Mouse (Mus musculus): ENCODE results near the gene Ascc3. TPM values are rescaled to one million over a fixed set of nuclear protein-coding genes. Genes with fewer than 3 reads are reported as not detected.

The Ascc3 gene
- total RNA-seq (2017) = 57.7 to 92.2 TPM (median 59.2 TPM) in 3 replicates

DNA sequence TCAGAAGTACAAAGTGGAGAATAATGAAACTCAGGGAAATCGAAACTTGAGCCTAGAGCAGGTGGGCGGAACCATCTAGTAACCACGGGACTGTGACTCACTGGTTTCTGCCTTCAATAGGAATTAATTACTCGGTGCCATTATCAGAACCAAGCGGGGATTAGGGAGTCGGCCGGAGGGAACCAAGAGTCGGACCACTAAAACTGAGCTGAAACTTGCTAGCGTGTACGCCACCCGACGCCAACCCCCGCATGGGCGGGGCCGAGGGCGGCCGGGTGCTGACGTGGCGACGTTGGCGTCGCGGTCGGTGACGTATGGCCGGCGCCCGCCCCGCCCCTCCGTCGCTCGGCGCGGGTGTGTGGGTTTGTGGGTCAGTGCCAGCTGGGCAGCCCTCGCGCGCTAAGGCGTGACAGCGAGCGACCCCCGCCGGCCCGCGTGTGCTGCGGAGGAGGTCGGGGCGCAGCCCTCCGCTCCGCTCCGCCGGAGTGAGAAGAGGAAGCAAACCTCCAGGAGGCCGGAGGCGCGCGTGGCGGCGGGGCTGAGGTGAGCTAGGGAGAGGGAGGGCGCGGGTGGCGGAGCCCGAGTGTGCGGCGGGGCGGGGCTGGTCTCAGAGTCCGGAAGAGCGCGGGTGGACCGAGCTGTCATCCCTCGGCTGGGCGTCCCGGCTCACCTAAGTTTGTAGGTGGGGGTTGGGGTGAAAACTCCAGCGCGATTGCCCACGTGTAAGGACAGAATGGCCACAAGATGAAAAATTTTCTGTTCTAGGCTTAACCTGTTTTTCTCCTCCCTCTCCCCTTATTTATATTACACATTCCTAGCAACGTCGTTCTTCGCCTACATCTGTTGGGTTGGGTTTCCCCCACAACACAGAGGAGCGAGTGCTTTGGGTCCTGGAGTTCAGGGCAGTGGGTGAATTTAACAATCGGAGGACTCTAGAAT, at the start of gene Ascc3:
TSS of gene Ascc3 (plus strand) at position 315 of the 939 bp plus-strand sequence.
- peak; percentile 89 for ATAC-seq (replicated peaks; ENCODE audit: insufficient number of reproducible peaks, low FRiP score, low TSS enrichment, poor library complexity, severe bottlenecking)

DNA sequence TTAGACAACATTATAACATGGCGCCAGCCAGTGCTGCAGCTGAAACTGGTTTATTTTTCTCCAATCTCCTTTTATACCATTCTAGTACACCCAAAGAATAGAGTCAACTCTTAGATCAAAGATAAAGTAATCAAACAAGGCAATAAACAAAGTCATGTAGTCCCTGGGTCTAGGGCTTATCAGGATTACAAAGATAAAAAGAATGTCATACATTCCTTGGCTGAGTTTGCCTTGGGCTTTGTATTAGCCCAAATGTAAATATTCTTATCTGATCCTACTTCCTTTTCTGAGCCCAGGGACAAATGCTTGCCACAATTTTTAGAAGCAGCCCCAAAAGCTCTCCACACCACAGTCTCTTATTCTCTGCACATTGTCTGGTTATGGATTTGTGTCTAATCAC, 7.7 kb upstream of the Ascc3 start:
- no peak for ATAC-seq (replicated peaks; ENCODE audit: insufficient number of reproducible peaks, low FRiP score, low TSS enrichment, poor library complexity, severe bottlenecking)

DNA sequence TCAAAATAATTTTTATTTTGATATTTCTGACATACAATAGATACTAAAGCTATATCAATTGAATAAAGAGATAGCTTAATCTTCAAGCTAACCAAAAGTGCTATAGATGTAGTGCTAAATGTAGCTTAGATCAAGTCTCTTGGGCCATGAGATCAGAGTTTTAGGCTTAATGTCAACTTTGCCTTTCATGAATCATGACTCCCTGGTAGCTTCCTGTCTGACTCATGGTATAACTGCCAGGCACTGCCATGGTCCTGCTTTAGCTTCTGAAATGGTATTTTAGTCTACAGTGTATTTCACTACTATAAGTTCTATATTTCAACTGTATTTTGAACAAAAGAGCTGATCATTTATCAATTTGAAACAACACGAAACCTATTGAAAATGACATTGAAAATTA, 5.9 kb upstream of the Ascc3 start:
- ATAC-seq (replicated peaks; ENCODE audit: insufficient number of reproducible peaks, low FRiP score, low TSS enrichment, poor library complexity, severe bottlenecking) = no peak

DNA sequence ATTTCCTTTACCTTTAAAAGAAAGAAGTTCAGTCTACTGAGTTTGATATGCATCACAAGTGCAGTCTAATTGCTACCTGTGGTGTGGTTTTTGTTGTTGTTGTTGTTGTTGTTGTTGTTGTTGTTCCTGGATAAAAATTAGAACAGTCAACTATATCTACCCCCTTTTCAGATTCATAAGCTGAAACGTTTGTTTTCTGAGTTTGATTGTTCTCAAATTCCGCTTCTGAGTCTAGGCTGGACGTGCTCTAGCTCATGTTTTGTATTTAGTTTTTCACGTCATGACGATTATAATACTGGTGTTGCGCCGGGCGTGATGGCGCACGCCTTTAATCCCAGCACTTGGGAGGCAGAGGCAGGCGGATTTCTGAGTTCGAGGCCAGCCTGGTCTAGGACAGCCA, 902 bp downstream of the Ascc3 start:
- no peak for ATAC-seq (replicated peaks; ENCODE audit: insufficient number of reproducible peaks, low FRiP score, low TSS enrichment, poor library complexity, severe bottlenecking)

DNA sequence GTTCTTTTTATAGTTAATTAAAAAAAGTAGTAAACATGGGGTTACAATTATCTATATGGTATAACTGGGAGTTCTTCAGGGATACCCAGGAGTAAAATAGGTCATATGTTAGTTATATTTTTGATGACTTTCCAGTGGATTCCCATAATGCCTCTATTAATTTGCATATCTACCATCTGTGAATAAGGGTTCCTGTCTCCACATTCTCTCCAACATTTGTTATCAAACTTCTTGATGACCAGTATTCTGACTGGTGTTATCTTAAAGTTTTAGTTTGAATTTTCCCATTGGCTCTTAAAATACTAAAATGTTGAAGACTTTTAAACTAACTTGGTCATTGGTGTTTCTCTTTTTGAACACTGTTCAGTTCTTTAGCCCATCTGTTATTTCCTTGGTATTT, 2.9 kb downstream of the Ascc3 start:
- no peak for ATAC-seq (replicated peaks; ENCODE audit: insufficient number of reproducible peaks, low FRiP score, low TSS enrichment, poor library complexity, severe bottlenecking)

DNA sequence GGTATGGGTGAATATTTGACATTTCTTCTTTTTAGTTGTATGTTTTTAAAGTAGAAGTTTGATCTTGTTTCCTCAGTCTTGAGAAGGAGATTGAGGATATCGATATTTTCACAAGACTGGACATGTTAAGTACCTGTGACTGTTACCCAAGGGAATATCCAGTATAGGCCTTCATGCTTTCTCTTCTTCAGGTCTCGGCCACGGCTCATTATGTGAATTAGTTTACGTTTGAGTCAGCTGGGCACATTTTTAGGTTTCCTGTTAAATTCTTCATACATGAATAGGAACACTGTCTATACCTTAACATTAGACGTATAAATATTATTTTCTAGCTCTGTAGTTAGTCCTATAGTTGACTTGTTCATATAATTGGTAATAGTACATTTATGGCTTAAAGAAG, 12.4 kb downstream of the Ascc3 start:
- no peak for ATAC-seq (replicated peaks; ENCODE audit: insufficient number of reproducible peaks, low FRiP score, low TSS enrichment, poor library complexity, severe bottlenecking)

DNA sequence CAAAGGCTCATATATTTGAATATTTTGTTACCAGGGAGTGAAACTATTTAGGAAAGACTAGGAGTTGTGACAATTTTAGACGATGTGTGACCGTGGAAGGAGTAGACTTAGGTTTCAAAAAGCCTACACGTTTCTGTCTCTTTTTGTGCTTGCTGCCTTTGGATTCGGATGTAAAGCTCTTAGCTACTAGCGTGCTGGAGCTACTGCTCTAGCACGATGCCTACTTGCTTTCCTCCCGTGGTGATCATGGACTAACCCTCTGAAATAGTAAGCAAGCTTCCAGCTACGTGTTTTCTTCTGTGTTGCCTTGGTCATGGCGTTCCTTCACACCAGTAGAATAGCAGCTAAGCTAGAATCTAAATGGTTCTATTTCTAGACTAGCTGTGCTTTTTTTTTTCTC, 21.4 kb downstream of the Ascc3 start:
- no peak for ATAC-seq (replicated peaks; ENCODE audit: insufficient number of reproducible peaks, low FRiP score, low TSS enrichment, poor library complexity, severe bottlenecking)

DNA sequence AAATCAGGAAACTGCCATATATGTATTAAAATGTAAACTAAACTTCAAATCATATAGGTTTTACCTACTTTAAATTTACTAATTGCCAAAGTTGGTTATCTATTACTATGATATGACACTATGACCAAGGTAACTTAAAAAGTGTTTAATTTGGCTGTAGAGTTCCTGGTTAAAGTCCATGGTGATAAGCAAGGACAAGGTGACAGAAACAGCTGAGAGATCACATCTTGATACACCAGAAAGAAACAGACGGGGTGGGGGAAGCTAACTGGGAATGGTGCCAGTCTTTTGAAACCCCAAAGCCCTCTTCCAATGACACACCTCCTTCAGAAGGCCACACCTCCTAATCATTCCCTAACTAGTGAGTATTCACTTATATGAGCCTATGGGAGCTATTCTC, 33.4 kb downstream of the Ascc3 start:
- ATAC-seq (replicated peaks; ENCODE audit: insufficient number of reproducible peaks, low FRiP score, low TSS enrichment, poor library complexity, severe bottlenecking) = no peak

DNA sequence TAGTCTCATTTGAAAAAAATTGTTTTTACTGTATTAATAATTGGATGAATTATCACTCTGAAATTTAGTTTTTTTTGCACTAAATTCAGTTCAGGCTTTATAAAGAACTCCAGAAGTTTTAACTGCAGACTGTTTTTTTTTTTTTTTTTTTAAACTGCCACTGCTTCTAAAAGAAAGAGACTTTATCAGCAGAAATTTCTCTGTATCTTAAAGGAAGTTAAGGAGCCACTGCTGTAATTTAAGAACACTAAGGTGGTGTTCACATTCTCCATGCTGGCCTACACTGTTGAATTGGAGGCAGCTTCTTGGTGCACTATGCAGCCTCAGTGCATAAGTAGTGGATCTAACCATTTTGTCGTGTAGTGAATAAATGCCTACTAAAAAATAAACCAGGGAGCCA, 47.1 kb downstream of the Ascc3 start:
- ATAC-seq (replicated peaks; ENCODE audit: insufficient number of reproducible peaks, low FRiP score, low TSS enrichment, poor library complexity, severe bottlenecking) = no peak

DNA sequence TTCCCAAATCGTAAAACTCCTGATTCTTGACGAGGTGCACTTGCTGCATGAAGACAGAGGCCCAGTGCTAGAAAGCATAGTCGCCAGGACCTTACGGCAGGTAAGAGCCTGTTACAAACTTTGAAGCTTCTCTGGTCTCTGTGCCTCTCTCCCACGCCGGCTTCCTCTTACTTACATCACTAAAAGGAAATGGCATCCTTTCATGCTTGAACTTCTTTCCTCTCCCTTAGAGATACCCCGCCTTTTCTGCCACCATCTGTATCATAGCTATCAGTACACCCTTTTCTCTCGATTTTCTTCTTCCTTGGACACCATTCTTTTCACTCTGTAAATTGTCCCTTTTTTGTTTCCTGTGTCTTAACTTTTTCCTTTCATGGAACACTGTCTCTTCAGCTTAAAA, 58.1 kb downstream of the Ascc3 start:
- no peak for ATAC-seq (replicated peaks; ENCODE audit: insufficient number of reproducible peaks, low FRiP score, low TSS enrichment, poor library complexity, severe bottlenecking)

DNA sequence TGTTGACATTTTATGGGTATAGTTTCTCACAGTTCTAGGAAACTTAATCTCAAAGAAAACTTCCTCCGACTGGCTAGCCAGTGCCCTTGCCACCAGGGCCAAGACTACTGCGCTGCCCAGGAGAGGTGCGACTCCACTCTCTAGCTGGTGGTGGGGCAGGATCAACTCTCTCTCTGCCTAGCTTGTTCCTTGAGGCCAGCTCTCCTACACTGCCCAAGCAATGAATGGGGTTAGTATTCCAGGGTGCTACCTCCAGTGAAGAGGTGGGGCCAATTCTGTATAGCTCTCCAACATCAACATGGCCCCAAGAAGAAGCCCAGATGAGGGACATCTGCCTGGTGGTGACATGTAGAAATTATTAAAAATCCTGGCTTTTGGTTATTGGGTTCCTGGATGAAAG, 61.1 kb downstream of the Ascc3 start:
- ATAC-seq (replicated peaks; ENCODE audit: insufficient number of reproducible peaks, low FRiP score, low TSS enrichment, poor library complexity, severe bottlenecking) = no peak

DNA sequence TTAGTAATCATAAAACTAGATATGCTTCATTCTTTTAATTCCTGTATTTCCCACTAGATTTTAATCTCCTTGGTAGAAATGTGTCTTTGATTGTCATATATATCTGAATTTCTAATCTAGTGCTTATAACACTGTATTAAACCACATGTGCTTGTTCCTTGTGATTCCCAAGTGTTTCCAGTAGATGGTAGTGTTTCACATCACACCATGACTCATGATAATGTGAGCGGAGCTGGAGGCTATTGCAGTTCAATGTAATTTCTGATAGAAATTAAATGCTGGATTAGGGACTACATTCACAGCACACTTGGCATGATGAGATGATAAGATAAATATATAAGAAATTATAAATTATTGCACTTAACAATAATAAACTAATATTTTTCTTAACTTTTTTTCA, 64.9 kb downstream of the Ascc3 start:
- ATAC-seq (replicated peaks; ENCODE audit: insufficient number of reproducible peaks, low FRiP score, low TSS enrichment, poor library complexity, severe bottlenecking) = no peak

DNA sequence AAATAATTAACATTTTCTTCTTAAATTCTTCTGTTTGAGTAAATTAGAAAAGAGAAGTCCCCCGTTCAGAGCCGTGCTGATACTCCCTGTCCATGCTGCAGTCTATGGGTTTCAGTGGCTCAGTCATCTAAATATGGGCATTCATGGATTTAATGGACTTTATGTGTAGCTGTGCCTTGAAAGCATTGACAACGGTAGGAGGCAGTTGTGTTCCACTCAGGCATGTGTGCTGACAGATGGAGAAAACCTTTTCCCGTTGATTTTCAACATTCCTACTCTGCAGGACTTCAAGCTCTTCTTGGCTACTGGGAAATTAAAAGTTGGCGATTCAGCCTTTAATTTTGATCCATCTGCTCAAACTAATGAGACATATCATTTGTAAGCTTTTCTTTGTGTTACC, 79.0 kb downstream of the Ascc3 start:
- no peak for ATAC-seq (replicated peaks; ENCODE audit: insufficient number of reproducible peaks, low FRiP score, low TSS enrichment, poor library complexity, severe bottlenecking)

DNA sequence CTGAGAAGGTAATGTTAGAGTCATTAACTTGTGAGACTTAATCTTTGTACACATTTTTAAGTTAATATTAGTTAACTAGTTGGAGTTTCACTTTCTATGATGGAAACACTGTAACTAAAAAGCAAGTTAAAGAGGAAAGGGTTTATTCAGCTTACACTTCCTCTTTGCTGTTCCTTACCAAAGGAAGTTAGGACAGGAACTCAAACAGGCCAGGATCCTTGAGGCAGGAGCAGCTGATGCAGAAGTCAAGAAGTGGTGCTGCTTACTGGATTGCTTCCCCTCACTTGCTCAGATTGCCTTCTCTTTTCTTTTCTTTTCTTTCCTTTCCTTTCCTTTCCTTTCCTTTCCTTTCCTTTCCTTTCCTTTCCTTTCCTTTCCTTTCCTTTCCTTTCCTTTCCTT, 97.9 kb downstream of the Ascc3 start:
- no peak for ATAC-seq (replicated peaks; ENCODE audit: insufficient number of reproducible peaks, low FRiP score, low TSS enrichment, poor library complexity, severe bottlenecking)

DNA sequence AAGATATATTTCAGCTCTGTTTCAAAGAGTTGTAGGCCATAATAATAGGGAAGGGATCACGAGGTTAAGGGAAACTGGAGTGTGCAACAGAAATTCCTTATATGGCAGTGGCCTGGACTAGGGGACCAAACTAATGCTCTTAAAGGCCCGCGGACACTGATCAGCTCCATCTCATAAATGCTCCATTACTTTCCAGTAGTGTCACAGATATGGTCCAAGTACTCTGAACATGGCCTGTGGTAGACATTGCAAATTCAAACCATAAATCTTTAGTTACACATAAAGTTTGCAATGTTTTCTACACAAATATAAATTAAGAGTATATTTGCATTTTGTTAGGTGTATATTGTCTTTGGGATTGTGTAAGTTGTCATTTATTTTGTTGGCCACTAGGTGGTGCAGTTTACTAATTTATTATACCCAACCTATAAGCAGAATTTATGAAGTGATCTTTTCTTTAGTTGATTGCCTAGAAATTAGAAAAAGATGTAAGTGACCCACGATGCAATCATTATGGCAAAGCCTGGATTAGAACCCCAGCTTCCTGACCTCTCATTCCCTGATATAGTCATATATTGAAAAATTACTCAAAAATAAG, 106.5 kb downstream of the Ascc3 start:
- 0 out of 2 replicates have a peak, but pooled peaks have one; percentile 56 for ATAC-seq (replicated peaks; ENCODE audit: insufficient number of reproducible peaks, low FRiP score, low TSS enrichment, poor library complexity, severe bottlenecking)

DNA sequence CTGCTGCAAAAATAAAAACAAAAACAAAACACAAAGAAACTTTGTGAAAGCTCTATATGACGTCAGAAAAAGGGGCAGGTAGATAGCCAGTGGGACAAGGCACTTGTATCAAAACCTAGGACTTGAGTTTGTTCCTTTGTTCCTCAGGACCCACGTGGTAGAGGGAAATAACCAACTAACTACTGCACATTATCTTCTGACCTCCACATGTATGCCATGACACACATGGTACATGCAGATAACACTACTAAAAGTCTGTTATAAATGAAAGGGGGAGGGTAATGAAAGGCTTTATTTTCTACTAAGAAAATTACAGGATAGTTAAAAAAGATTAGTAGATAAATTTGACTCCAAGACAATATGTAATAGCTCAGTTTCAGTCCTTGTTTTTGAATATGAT, 109.3 kb downstream of the Ascc3 start:
- ATAC-seq (replicated peaks; ENCODE audit: insufficient number of reproducible peaks, low FRiP score, low TSS enrichment, poor library complexity, severe bottlenecking) = no peak

DNA sequence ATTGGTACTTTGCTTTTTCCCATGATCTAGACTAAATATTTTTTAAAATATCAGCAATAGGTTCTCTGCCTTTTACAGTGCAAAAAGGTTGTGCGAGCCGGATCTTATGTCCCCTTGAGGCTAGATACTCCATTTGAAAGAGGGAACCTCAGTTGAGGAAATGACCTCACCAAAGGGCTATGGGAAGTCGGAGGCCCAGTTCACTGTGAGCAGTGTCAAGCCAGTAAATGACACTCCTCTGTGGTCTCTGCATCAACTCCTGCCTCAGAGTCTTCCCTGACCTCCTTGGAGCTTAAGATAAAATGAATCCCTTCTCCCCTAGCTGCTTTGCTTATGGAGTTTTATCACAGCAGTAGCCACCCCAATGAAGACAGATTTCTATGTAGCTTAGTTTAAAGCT, 109.9 kb downstream of the Ascc3 start:
- ATAC-seq (replicated peaks; ENCODE audit: insufficient number of reproducible peaks, low FRiP score, low TSS enrichment, poor library complexity, severe bottlenecking) = no peak

DNA sequence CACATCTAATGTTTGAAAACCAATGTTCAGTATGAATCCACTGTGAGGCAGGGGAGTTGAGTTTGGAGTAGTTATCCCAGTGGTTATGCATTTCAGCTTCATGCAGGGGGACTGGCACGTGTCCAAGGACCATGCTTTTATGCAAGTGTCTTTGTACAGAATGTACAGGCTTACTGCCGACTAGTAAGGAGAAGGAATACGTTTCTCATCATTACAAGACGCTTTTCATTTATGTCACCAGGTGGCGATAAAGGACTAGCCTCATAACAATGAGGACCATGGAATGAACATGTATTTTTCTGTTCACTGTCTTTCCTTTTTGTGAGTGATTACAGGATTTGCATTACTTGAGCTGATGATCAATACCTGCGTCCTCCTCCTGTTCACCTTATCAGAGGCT, 111.7 kb downstream of the Ascc3 start:
- ATAC-seq (replicated peaks; ENCODE audit: insufficient number of reproducible peaks, low FRiP score, low TSS enrichment, poor library complexity, severe bottlenecking) = 0 out of 2 replicates have a peak, but pooled peaks have one; percentile 50

DNA sequence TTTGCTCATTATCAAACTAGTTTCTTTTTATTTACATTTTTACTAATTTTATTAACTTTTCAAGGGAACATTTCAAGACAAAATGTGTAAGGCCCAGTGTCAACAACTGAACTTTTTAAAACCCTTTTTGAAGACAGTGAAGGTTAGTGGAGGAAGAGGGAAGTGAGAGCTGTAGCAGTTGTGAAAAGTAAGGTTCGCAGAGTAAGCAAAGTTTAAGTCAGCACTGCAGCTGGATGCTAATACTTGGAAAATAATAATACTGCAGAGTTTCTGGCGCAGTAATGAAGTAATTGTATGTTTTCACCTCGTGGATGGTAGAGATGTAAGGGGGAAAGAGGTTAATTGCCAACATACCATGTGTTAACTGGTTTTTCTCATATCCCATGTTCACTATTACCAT, 112.4 kb downstream of the Ascc3 start:
- no peak for ATAC-seq (replicated peaks; ENCODE audit: insufficient number of reproducible peaks, low FRiP score, low TSS enrichment, poor library complexity, severe bottlenecking)

DNA sequence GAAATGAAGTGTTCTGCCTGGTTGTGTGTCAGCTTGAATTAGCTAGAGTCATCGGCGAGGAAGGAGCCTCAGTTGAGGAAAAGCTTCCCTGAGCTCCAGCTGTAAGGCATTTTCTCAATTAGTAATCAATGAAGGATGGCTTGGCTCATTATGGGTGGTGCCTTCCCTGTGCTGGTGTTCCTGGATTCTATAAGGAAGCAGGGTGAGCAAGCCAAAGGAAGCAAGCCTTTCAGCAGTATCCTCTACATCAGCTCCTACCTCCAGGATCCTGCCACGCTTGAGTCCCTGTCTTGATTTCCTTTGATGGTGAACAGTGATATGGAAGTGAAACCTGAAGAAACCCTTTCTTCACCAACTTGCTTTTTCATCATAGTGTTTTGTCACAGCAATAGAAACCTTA, 118.8 kb downstream of the Ascc3 start:
- ATAC-seq (replicated peaks; ENCODE audit: insufficient number of reproducible peaks, low FRiP score, low TSS enrichment, poor library complexity, severe bottlenecking) = no peak

Measured in monocyte, adult 5-6 weeks (primary cell).